Mouse (Mus musculus): ENCODE results near the gene Foxa3.
"Not testable (repeated sequence)": the region's sequence is repeated elsewhere in the genome, so short reads cannot be mapped to it uniquely, and the experiment has no call there.

Gene Foxa3

GRCm38 (mm10) chr7:19023357-19023814 lies at the start of gene Foxa3:
Foxa3 (minus strand) TSS chr7:19023538.
- DNase-seq (ENCODE audit: low read depth, low spot score): peak; percentile 42

- DNase-seq (ENCODE audit: low read depth, low spot score): not testable (repeated sequence)
Observed at GRCm38 (mm10) chr7:19071024-19071423, 47.7 kb upstream of the Foxa3 start.

GRCm38 (mm10) chr7:19069500-19069899 lies 46.2 kb upstream of the Foxa3 start:
- DNase-seq (ENCODE audit: low read depth, low spot score): no peak

- no peak for DNase-seq (ENCODE audit: low read depth, low spot score)
Observed at GRCm38 (mm10) chr7:19068707-19069106, 45.4 kb upstream of the Foxa3 start.

- DNase-seq (ENCODE audit: low read depth, low spot score): no peak
Observed at GRCm38 (mm10) chr7:19067935-19068334, 44.6 kb upstream of the Foxa3 start.

- no peak for DNase-seq (ENCODE audit: low read depth, low spot score)
Observed at GRCm38 (mm10) chr7:19067063-19067462, 43.7 kb upstream of the Foxa3 start.

- DNase-seq (ENCODE audit: low read depth, low spot score): no peak
Observed at GRCm38 (mm10) chr7:19065896-19066295, 42.6 kb upstream of the Foxa3 start.

GRCm38 (mm10) chr7:19057405-19057804 lies 34.1 kb upstream of the Foxa3 start:
- DNase-seq (ENCODE audit: low read depth, low spot score): no peak

- DNase-seq (ENCODE audit: low read depth, low spot score): no peak
Observed at GRCm38 (mm10) chr7:19055108-19055507, 31.8 kb upstream of the Foxa3 start.

GRCm38 (mm10) chr7:19054777-19055076 lies 31.4 kb upstream of the Foxa3 start:
- no peak for DNase-seq (ENCODE audit: low read depth, low spot score)

- peak; percentile 72 for DNase-seq (ENCODE audit: low read depth, low spot score)
Observed at GRCm38 (mm10) chr7:19054047-19054776, 30.9 kb upstream of the Foxa3 start, which contains the start of gene Rsph6a. Rsph6a (plus strand) TSS chr7:19054690.

GRCm38 (mm10) chr7:19053136-19053532 lies 29.8 kb upstream of the Foxa3 start:
- no peak for DNase-seq (ENCODE audit: low read depth, low spot score)

- no peak for DNase-seq (ENCODE audit: low read depth, low spot score)
Observed at GRCm38 (mm10) chr7:19052345-19053135, 29.2 kb upstream of the Foxa3 start.

GRCm38 (mm10) chr7:19051161-19051560 lies 27.8 kb upstream of the Foxa3 start:
- DNase-seq (ENCODE audit: low read depth, low spot score): no peak

- no peak for DNase-seq (ENCODE audit: low read depth, low spot score)
Observed at GRCm38 (mm10) chr7:19050172-19050571, 26.8 kb upstream of the Foxa3 start.

GRCm38 (mm10) chr7:19049252-19049651 lies 25.9 kb upstream of the Foxa3 start:
- no peak for DNase-seq (ENCODE audit: low read depth, low spot score)

- DNase-seq (ENCODE audit: low read depth, low spot score): no peak
Observed at GRCm38 (mm10) chr7:19048006-19048527, 24.7 kb upstream of the Foxa3 start.

GRCm38 (mm10) chr7:19046286-19047069 lies 23.1 kb upstream of the Foxa3 start:
- DNase-seq (ENCODE audit: low read depth, low spot score): no peak

GRCm38 (mm10) chr7:19044616-19045015 lies 21.3 kb upstream of the Foxa3 start:
- no peak for DNase-seq (ENCODE audit: low read depth, low spot score)

- DNase-seq (ENCODE audit: low read depth, low spot score): no peak
Observed at GRCm38 (mm10) chr7:19031641-19032040, 8.3 kb upstream of the Foxa3 start.

- DNase-seq (ENCODE audit: low read depth, low spot score): no peak
Observed at GRCm38 (mm10) chr7:19029084-19029653, 5.8 kb upstream of the Foxa3 start.

- DNase-seq (ENCODE audit: low read depth, low spot score): no peak
Observed at GRCm38 (mm10) chr7:19028067-19028466, 4.7 kb upstream of the Foxa3 start.

All from WW6 (cell line).